Comparison of ENCODE assay signal across 9 mouse cellular contexts in genomic region chr4:150488767-150489166, GRCm38 (mm10).
DNase-seq lines count a peak whose midpoint lies in the region; ATAC-seq and TF ChIP-seq lines count a peak whose summit lies in the region.
"Had no signal": no experiment of that assay in that cellular context is flagged by ENCODE, and none has a peak within 500 bp of the region (broad histone marks: within the 10 kb centered on the region; RNA-seq: fewer than 3 reads in every experiment).

No protein-coding gene starts in this region.

- H3K9ac ChIP-seq in neural tube, embryonic 11.5 days (ENCODE audit: low read length) = no peak overlapping the region
- no peak overlapping the region for H3K9ac ChIP-seq in intestine, postnatal 0 days (ENCODE audit: low read depth, low read length)
- H3K9ac ChIP-seq in neural tube, embryonic 13.5 days = peak overlapping the region; percentile 64

- no peak for TF ChIP-seq CTCF in intestine, postnatal 0 days (IDR thresholded peaks at IDR 0.05; ENCODE audit: low read depth)

- DNase-seq in cerebellum, adult 9-11 months = peak; percentile 36
- no peak for DNase-seq in cerebellum, postnatal 4 days (ENCODE audit: low spot score in 2 of 2)
- DNase-seq in neural tube, embryonic 11.5 days (ENCODE audit: low spot score) = no peak
- DNase-seq in neural tube, embryonic 10.5 days (ENCODE audit: extremely low spot score, low spot score) = no peak
- DNase-seq in right cerebral cortex, postnatal 4 days = no peak
- DNase-seq in testis, postnatal 14 days (ENCODE audit: low spot score) = no peak

- H3K27me3 ChIP-seq in neural tube, embryonic 11.5 days (ENCODE audit: control insufficient read depth, insufficient read depth, low read length) = no peaks in the 10 kb centered on the region
- H3K27me3 ChIP-seq in intestine, postnatal 0 days (replicated peaks; ENCODE audit: control insufficient read depth, insufficient read depth, low read length) = no peaks in the 10 kb centered on the region
- no peaks in the 10 kb centered on the region for H3K27me3 ChIP-seq in neural tube, embryonic 13.5 days
- H3K27me3 ChIP-seq: CH12.LX had no signal

- H3K4me1 ChIP-seq in neural tube, embryonic 11.5 days (ENCODE audit: control insufficient read depth, insufficient read depth, low read length) = peaks cover 18% of the 10 kb centered on the region
- H3K4me1 ChIP-seq in intestine, postnatal 0 days (replicated peaks; ENCODE audit: control insufficient read depth, insufficient read depth, low read length) = peaks cover 12% of the 10 kb centered on the region
- peaks cover 45% of the 10 kb centered on the region for H3K4me1 ChIP-seq in neural tube, embryonic 13.5 days (replicated peaks)

- WGBS in neural tube, embryonic 11.5 days = 82% methylated on average over 4 of the region's 4 CpGs
- WGBS in intestine, postnatal 0 days = 39% methylated on average over 4 of the region's 4 CpGs
- WGBS in neural tube, embryonic 13.5 days = 70% methylated on average over 4 of the region's 4 CpGs

- no peaks in the 10 kb centered on the region for H3K36me3 ChIP-seq in neural tube, embryonic 11.5 days (ENCODE audit: control insufficient read depth, insufficient read depth, low read length)
- no peaks in the 10 kb centered on the region for H3K36me3 ChIP-seq in intestine, postnatal 0 days (ENCODE audit: control insufficient read depth, insufficient read depth)
- H3K36me3 ChIP-seq in neural tube, embryonic 13.5 days = 0 out of 2 replicates have a peak, but pooled peaks cover 4% of the 10 kb centered on the region

- no peak for ATAC-seq in neural tube, embryonic 11.5 days (ENCODE audit: insufficient read depth, low FRiP score, low TSS enrichment)
- no peak for ATAC-seq in intestine, postnatal 0 days
- peak; percentile 15; the same call in 1 of the 2 replicates for ATAC-seq in neural tube, embryonic 13.5 days (ENCODE audit: low read depth)

- no peak overlapping the region for H3K4me2 ChIP-seq in neural tube, embryonic 11.5 days (ENCODE audit: low read depth)
- H3K4me2 ChIP-seq in intestine, postnatal 0 days (replicated peaks; ENCODE audit: low read depth) = peak overlapping the region; percentile 58
- H3K4me2 ChIP-seq in neural tube, embryonic 13.5 days = peak overlapping the region; percentile 63

- peak overlapping the region; percentile 36; the same call in 1 of the 2 replicates for H3K27ac ChIP-seq in neural tube, embryonic 11.5 days (ENCODE audit: low read depth, low read length)
- H3K27ac ChIP-seq in intestine, postnatal 0 days (ENCODE audit: low read depth, low read length) = peak overlapping the region; percentile 65; the same call in 1 of the 2 replicates
- peak overlapping the region; percentile 85 for H3K27ac ChIP-seq in neural tube, embryonic 13.5 days (replicated peaks)

- no peak overlapping the region for H3K4me3 ChIP-seq in neural tube, embryonic 11.5 days (ENCODE audit: low read depth, low read length)
- H3K4me3 ChIP-seq in intestine, postnatal 0 days (ENCODE audit: low read depth, low read length) = peak overlapping the region; percentile 7
- peak overlapping the region; percentile 31 for H3K4me3 ChIP-seq in neural tube, embryonic 13.5 days

- no peaks in the 10 kb centered on the region for H3K9me3 ChIP-seq in neural tube, embryonic 11.5 days (ENCODE audit: control insufficient read depth, low read length)
- no peaks in the 10 kb centered on the region for H3K9me3 ChIP-seq in intestine, postnatal 0 days (ENCODE audit: control insufficient read depth)
- H3K9me3 ChIP-seq in neural tube, embryonic 13.5 days = no peaks in the 10 kb centered on the region
